Mouse (Mus musculus) ES-E14 (cell line): ENCODE results near the gene Hist2h4. TPM values are rescaled to one million over a fixed set of nuclear protein-coding genes. Genes with fewer than 3 reads are reported as not detected.

Experiments
- DNase-seq: peaks from one replicate; pipeline ENCODE4 v3.0.0-alpha.2; 2013; ENCODE audit warnings: low read depth, low spot score
- H3K27ac ChIP-seq: 2 replicates; pipeline ENCODE4 v1.5.1; 2012; ENCODE audit warnings: low read depth, mild to moderate bottlenecking, low read length, moderate library complexity, mixed read lengths; ENCODE audit not compliant: poor library complexity, insufficient read depth, severe bottlenecking
- H3K36me3 ChIP-seq: 2 replicates; pipeline ENCODE4 v1.6.1; 2012; ENCODE audit warnings: mild to moderate bottlenecking, low read length, moderate library complexity, mixed read lengths; ENCODE audit not compliant: control insufficient read depth, poor library complexity, insufficient read depth, severe bottlenecking
- H3K4me1 ChIP-seq, 2 experiments: fragments of 150-350 bp in 1 of 2; sonication (generic) in 1 of 2; 2 replicates each; pipeline ENCODE4 v1.6.1; 2012; ENCODE audit warnings: low read length in 2 of 2, mild to moderate bottlenecking in 1 of 2, mixed read lengths in 1 of 2; ENCODE audit not compliant: control insufficient read depth in 2 of 2, insufficient read depth in 2 of 2, poor library complexity in 1 of 2
- H3K4me3 ChIP-seq, 2 experiments: fragments of 150-350 bp in 1 of 2; sonication (generic) in 1 of 2; 2 replicates each; pipeline ENCODE4 v1.5.1; 2012; ENCODE audit warnings: low read length in 2 of 2, low read depth in 1 of 2, mild to moderate bottlenecking in 1 of 2, mixed read lengths in 1 of 2; ENCODE audit not compliant: insufficient read depth in 1 of 2, poor library complexity in 1 of 2, severe bottlenecking in 1 of 2
- H3K9ac ChIP-seq: 2 replicates; pipeline ENCODE4 v1.6.1; 2012; ENCODE audit warnings: low read depth, mild to moderate bottlenecking, low read length, mixed read lengths; ENCODE audit not compliant: poor library complexity, insufficient read depth, severe bottlenecking
- H3K9me3 ChIP-seq: fragments of 150-350 bp; sonication (generic); 2 replicates; pipeline ENCODE4 v1.6.1; 2012; ENCODE audit warnings: low read depth, mild to moderate bottlenecking, low read length; ENCODE audit not compliant: control insufficient read depth, insufficient read depth
- CHD2 ChIP-seq: IDR thresholded peaks from 2 replicates; pipeline ENCODE4 v1.6.1; 2014; ENCODE audit warnings: mild to moderate bottlenecking, low read depth, low read length, inconsistent platforms
- HCFC1 ChIP-seq: IDR thresholded peaks from 2 replicates; pipeline ENCODE4 v1.6.1; 2012; ENCODE audit warnings: low read length, inconsistent platforms, borderline replicate concordance; ENCODE audit not compliant: insufficient read depth
- MAFK ChIP-seq: IDR thresholded peaks from 2 replicates; pipeline ENCODE4 v1.6.1; 2014; ENCODE audit warnings: mild to moderate bottlenecking, low read depth, low read length, inconsistent platforms; ENCODE audit not compliant: insufficient read depth
- ZC3H11A ChIP-seq: IDR thresholded peaks from 2 replicates; pipeline ENCODE4 v1.6.1; 2012; ENCODE audit warnings: low read depth, mild to moderate bottlenecking, inconsistent platforms, low read length, borderline replicate concordance
- ZNF384 ChIP-seq: IDR thresholded peaks from 2 replicates; pipeline ENCODE4 v1.6.1; 2012; ENCODE audit warnings: low read depth, low read length, inconsistent platforms
- in situ Hi-C, 2 experiments: fragments of 600-800 bp; cut with MboI; formaldehyde crosslinking; loops; one replicate each; pipeline ENCODE4 v1.15.1; 2025; ENCODE audit warnings: low sequenced_read_pairs in 2 of 2, inconsistent platforms in 1 of 2; ENCODE audit not compliant: unreplicated experiment in 2 of 2
- total RNA-seq: library from RNA; depleted of rRNA; stranded (reverse); fragments of 300-350 nt; gene quantifications from 2 replicates; pipeline ENCODE4 v1.2.3, GENCODE M21; 2012

The Hist2h4 gene
- total RNA-seq, 1 experiment, result 46.0 TPM

DNA sequence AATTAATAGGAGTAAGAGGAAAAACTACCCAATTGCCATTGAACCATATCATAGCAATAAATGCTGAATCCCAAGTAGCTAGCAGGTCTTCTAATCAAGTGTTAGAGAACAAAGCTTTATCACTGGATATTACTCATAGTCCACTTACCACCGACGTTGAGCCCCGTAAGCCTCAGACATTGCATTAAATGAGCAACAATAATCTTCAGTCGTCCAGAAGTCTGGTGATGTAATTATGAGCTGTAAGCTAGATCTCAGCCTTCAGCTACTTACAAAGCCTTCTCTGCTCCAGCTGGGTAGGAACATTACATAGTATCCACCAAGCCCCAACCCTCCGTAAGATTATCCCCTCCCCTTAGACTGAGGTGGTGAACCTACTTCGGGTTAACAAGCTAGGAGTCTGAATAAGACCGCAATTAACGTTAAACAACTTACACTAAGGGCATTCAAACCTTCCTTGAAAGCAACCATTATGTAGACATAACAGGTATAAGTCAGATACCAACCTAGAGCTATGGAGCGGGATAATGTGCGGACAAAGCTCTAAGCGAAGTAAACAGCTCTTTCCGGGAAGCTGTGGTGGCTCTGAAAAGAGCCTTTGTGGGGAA, 25.1 kb downstream of the Hist2h4 start:
- H3K27ac ChIP-seq, result peak overlapping the region; percentile 91
- H3K9ac ChIP-seq, result peak overlapping the region; percentile 89
- H3K4me1 ChIP-seq, result peaks cover 3 to 9% of the 10 kb centered on the region in 2 experiments; a peak in 3 of 4 replicates
- no peak for DNase-seq
- in situ Hi-C loops, result no loop called here
- H3K36me3 ChIP-seq, result no peaks in the 10 kb centered on the region
- H3K4me3 ChIP-seq, result peak overlapping the region; percentile 74 to 81
- no peak for TF ChIP-seq HCFC1
- TF ChIP-seq ZNF384, result no peak
- no peak for TF ChIP-seq ZC3H11A
- TF ChIP-seq CHD2, result no peak
- no peak for TF ChIP-seq MAFK
- no peaks in the 10 kb centered on the region for H3K9me3 ChIP-seq

- H3K9me3 ChIP-seq, result no peaks in the 10 kb centered on the region
- peak overlapping the region; percentile 89 for H3K9ac ChIP-seq
- no peak for TF ChIP-seq CHD2
- TF ChIP-seq HCFC1, result no peak
- TF ChIP-seq ZC3H11A, result no peak
- no peak for TF ChIP-seq ZNF384
- TF ChIP-seq MAFK, result no peak
- in situ Hi-C loops, result no loop called here
- H3K4me1 ChIP-seq, result peaks cover 3 to 8% of the 10 kb centered on the region in 2 experiments; a peak in 3 of 4 replicates
- no peak for DNase-seq
- H3K27ac ChIP-seq, result peak overlapping the region; percentile 91; the same call in 1 of the 2 replicates
- peak overlapping the region; percentile 74 to 81 for H3K4me3 ChIP-seq
- no peaks in the 10 kb centered on the region for H3K36me3 ChIP-seq
Measured at GRCm38 (mm10) chr3:96237335-96237903, 25.7 kb downstream of the Hist2h4 start.

GRCm38 (mm10) chr3:96236834-96237334, 26.2 kb downstream of the Hist2h4 start:
- Histone ChIP-seq H3K9ac (peak overlapping the region; percentile 89; the same call in 1 of the 2 replicates), H3K4me3 (peak overlapping the region; percentile 74 to 81), H3K36me3 (no peaks in the 10 kb centered on the region), H3K27ac (peak overlapping the region; percentile 7; the same call in 1 of the 2 replicates), H3K4me1 (peaks cover 3 to 5% of the 10 kb centered on the region in 2 experiments; a peak in 3 of 4 replicates), H3K9me3 (no peaks in the 10 kb centered on the region)
- no peak for TF ChIP-seq MAFK
- TF ChIP-seq CHD2, result no peak
- TF ChIP-seq HCFC1, result no peak
- no peak for TF ChIP-seq ZNF384
- TF ChIP-seq ZC3H11A, result no peak
- in situ Hi-C loops, result no loop called here
- no peak for DNase-seq

DNA sequence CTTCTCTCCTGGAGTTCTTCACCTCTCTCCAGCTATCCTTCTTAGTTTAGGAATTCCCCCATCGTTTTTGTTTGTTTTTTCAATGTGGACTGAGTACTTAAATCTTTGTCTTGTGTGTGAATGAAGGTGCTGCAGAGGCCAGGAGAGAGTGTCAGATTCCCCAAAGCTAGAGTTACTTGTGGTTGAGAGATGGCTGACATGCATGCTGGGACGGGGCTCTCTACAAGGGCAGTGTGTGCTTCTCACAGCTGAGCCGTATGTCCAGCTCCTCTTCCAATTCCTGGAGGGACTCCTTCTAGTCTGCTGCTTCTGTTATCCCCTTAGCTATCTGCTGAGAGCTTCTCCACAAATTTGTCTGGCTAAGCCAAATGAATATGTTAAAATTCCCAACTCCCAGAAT, 27.3 kb downstream of the Hist2h4 start:
- Histone ChIP-seq H3K27ac (no peak overlapping the region), H3K36me3 (no peaks in the 10 kb centered on the region), H3K9me3 (no peaks in the 10 kb centered on the region), H3K4me3 (no peak overlapping the region), H3K9ac (no peak overlapping the region), H3K4me1 (peaks cover under 1 to 5% of the 10 kb centered on the region in 2 experiments; a peak in 3 of 4 replicates)
- in situ Hi-C loops, result no loop called here
- TF ChIP-seq ZC3H11A (no peak), CHD2 (no peak), ZNF384 (no peak), HCFC1 (no peak), MAFK (no peak)
- no peak for DNase-seq
